7 mouse cellular contexts compared by ENCODE assay signal in the genomic region with DNA sequence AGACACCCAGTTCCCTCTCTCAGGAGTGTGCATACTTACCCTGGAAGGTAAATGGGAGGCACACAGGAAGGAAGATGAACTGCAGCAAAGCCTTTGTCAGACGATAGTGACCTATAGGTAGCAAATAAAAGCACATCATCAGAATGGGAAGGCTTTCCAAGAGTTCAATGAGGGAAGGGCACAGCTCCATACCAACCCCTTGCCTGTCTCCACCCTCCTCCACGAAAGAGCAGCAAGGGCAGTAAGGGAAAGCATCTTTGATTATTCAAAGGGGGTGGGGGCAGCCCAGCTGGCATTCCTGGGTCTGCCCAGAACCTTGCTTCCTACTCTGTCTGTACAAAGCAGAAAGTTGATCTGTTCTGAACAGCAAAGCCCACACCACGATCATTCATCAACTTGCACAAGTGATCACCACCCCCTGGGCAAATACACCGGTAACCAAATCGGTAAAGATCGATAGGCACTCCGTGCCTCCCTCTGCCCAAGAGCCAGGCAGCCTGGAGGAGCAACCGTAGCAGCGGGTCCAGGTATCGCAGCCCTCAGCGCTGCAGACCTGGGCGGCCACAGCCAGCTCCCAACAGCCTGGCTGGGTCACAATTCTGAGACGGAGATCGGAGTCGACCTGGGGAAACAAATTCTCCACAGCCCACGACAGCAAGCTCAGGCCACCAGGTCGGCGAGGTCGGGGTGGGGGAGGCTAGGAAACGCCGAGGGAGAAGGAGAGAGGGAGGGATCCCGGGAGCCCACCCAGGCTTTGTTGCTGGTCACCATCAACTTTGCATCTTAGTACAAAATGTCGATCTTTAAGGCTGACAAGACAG. TPM values are rescaled to one million over a fixed set of nuclear protein-coding genes. Genes with fewer than 3 reads are reported as not detected.
DNase-seq lines count a peak whose midpoint lies in the region; ATAC-seq and TF ChIP-seq lines count a peak whose summit lies in the region.

No protein-coding gene starts in this region.

- H3K27me3 ChIP-seq in CH12.LX (replicated peaks) = no peaks in the 10 kb centered on the region
- H3K27me3 ChIP-seq in heart, embryonic 11.5 days (ENCODE audit: control insufficient read depth, insufficient read depth, low read length) = no peaks in the 10 kb centered on the region
- no peaks in the 10 kb centered on the region for H3K27me3 ChIP-seq in kidney, postnatal 0 days (ENCODE audit: insufficient read depth, low read length)

- H3K36me3 ChIP-seq in CH12.LX (replicated peaks in 1 of 2; ENCODE audit: control insufficient read depth in 1 of 2, insufficient read depth in 1 of 2, low read length in 1 of 2) = peaks cover 6 to 38% of the 10 kb centered on the region in 2 experiments
- no peaks in the 10 kb centered on the region for H3K36me3 ChIP-seq in heart, embryonic 11.5 days (ENCODE audit: control insufficient read depth, insufficient read depth, low read length)
- H3K36me3 ChIP-seq in kidney, postnatal 0 days (ENCODE audit: insufficient read depth, low read length) = no peaks in the 10 kb centered on the region

- H3K9me3 ChIP-seq in CH12.LX (replicated peaks; ENCODE audit: low read length) = no peaks in the 10 kb centered on the region
- H3K9me3 ChIP-seq in heart, embryonic 11.5 days (replicated peaks; ENCODE audit: control insufficient read depth, low read length) = no peaks in the 10 kb centered on the region
- H3K9me3 ChIP-seq in kidney, postnatal 0 days (replicated peaks; ENCODE audit: low read length) = no peaks in the 10 kb centered on the region

- H3K4me3 ChIP-seq in CH12.LX (replicated peaks in 1 of 3; ENCODE audit: low read depth in 2 of 3, low read length in 2 of 3, poor library complexity in 1 of 3) = peak overlapping the region; percentile 74 to 91 (median 84)
- H3K4me3 ChIP-seq in heart, embryonic 11.5 days (ENCODE audit: low read depth, low read length) = peak overlapping the region; percentile 94
- H3K4me3 ChIP-seq in kidney, postnatal 0 days (replicated peaks; ENCODE audit: low read depth, low read length) = peak overlapping the region; percentile 96

- H3K4me2 ChIP-seq in CH12.LX (ENCODE audit: insufficient read depth, low read depth, poor library complexity, severe bottlenecking) = peak overlapping the region; percentile 52
- H3K4me2 ChIP-seq in heart, embryonic 11.5 days = peak overlapping the region; percentile 94
- H3K4me2 ChIP-seq in kidney, postnatal 0 days (ENCODE audit: low read length) = peak overlapping the region; percentile 99

- peak overlapping the region; percentile 83 for H3K9ac ChIP-seq in CH12.LX (ENCODE audit: insufficient read depth, low read depth)
- H3K9ac ChIP-seq in heart, embryonic 11.5 days (ENCODE audit: low read depth, low read length) = peak overlapping the region; percentile 94
- H3K9ac ChIP-seq in kidney, postnatal 0 days (ENCODE audit: low read depth, low read length) = peak overlapping the region; percentile 94

- H3K79me2 ChIP-seq in CH12.LX (replicated peaks; ENCODE audit: control insufficient read depth, extremely low read depth, insufficient read depth, poor library complexity, severe bottlenecking) = peaks cover 24% of the 10 kb centered on the region

- H3K27ac ChIP-seq in CH12.LX (ENCODE audit: insufficient read depth, low read depth) = no peak overlapping the region
- peak overlapping the region; percentile 98 for H3K27ac ChIP-seq in heart, embryonic 11.5 days (ENCODE audit: low read depth, low read length)
- H3K27ac ChIP-seq in kidney, postnatal 0 days = peak overlapping the region; percentile 99

- DNase-seq in B cell, adult 2 months = peak; percentile 21 to 26
- no peak for DNase-seq in CH12.LX (ENCODE audit: extremely low read depth)
- peak; percentile 38 to 49 for DNase-seq in cerebellum, postnatal 25 days
- DNase-seq in kidney, postnatal 0 days (ENCODE audit: low spot score) = peak; percentile 14
- DNase-seq in lung, postnatal 14 days = peak; percentile 10
- DNase-seq in right cerebral cortex, postnatal 25 days = peak; percentile 10

- no peak for ATAC-seq in heart, embryonic 11.5 days (replicated peaks; ENCODE audit: insufficient number of reproducible peaks, low FRiP score, low TSS enrichment)
- ATAC-seq in kidney, postnatal 0 days (replicated peaks; ENCODE audit: low FRiP score, low read depth) = no peak

- no peak for TF ChIP-seq EP300 in CH12.LX (IDR thresholded peaks at IDR 0.05; ENCODE audit: low read length)

- TF ChIP-seq RAD21 in CH12.LX (IDR thresholded peaks at IDR 0.05; ENCODE audit: low read depth, low read length) = no peak

- dilution Hi-C loops in CH12.LX (cut with MboI; ENCODE audit: extremely low pct_ligation_motif_present, extremely low pct_unique_long_range_greater_than_20kb, low sequenced_read_pairs) = no loop called here

- no peak for TF ChIP-seq CTCF in CH12.LX (conservative IDR thresholded peaks at IDR 0.05 in 1 of 2, IDR thresholded peaks at IDR 0.05 in 1 of 2; ENCODE audit: low read depth in 2 of 2, low read length in 2 of 2)
- TF ChIP-seq CTCF in kidney, postnatal 0 days (IDR thresholded peaks at IDR 0.05; ENCODE audit: low read depth) = no peak

- TF ChIP-seq POLR2A in CH12.LX (IDR thresholded peaks at IDR 0.05; ENCODE audit: low read depth, low read length) = no peak

- peaks cover 7 to 19% of the 10 kb centered on the region in 2 experiments for H3K4me1 ChIP-seq in CH12.LX (ENCODE audit: control insufficient read depth in 1 of 2, insufficient read depth in 2 of 2)
- peaks cover 4% of the 10 kb centered on the region; the same call in 1 of the 2 replicates for H3K4me1 ChIP-seq in heart, embryonic 11.5 days (ENCODE audit: control insufficient read depth, insufficient read depth, low read length)
- no peaks in the 10 kb centered on the region for H3K4me1 ChIP-seq in kidney, postnatal 0 days (replicated peaks; ENCODE audit: insufficient read depth, low read length)

- in situ Hi-C loops in CH12.LX (cut with MboI; ENCODE audit: low pct_ligation_motif_present, low pct_unique_long_range_greater_than_20kb, low sequenced_read_pairs) = no loop called here

- WGBS in heart, embryonic 11.5 days (ENCODE audit: insufficient replicate concordance) = 4% methylated on average over 23 of the region's 23 CpGs
- 5% methylated on average over 23 of the region's 23 CpGs for WGBS in kidney, postnatal 0 days

TF ChIP-seq in CH12.LX, 34 proteins besides CTCF, POLR2A, EP300 and RAD21:
- TF ChIP-seq CHD1 (IDR thresholded peaks at IDR 0.05; ENCODE audit: low read depth, low read length) = no peak
- 0 out of 2 replicates have a peak, but pooled peaks have one; percentile 27 for TF ChIP-seq MAZ (IDR thresholded peaks at IDR 0.05; ENCODE audit: low read depth, low read length)
- no peak for TF ChIP-seq TCF12 (IDR thresholded peaks at IDR 0.05; ENCODE audit: low read depth, low read length)
- TF ChIP-seq ETS1 (conservative IDR thresholded peaks at IDR 0.05; ENCODE audit: low read depth, low read length) = no peak
- no peak for TF ChIP-seq MEF2A (IDR thresholded peaks at IDR 0.05; ENCODE audit: borderline replicate concordance, low read depth, low read length)
- 0 out of 2 replicates have a peak, but pooled peaks have one; percentile 25 for TF ChIP-seq MXI1 (IDR thresholded peaks at IDR 0.05; ENCODE audit: low read depth, low read length)
- no peak for TF ChIP-seq ZKSCAN1 (IDR thresholded peaks at IDR 0.05; ENCODE audit: borderline replicate concordance, low read depth, low read length)
- no peak for TF ChIP-seq CHD2 (IDR thresholded peaks at IDR 0.05; ENCODE audit: low read length)
- no peak for TF ChIP-seq PAX5 (IDR thresholded peaks at IDR 0.05; ENCODE audit: low read length)
- TF ChIP-seq SIN3A (IDR thresholded peaks at IDR 0.05; ENCODE audit: low read length) = peak; percentile 71; the same call in 1 of the 2 replicates
- no peak for TF ChIP-seq USF1 (IDR thresholded peaks at IDR 0.05; ENCODE audit: low read depth, low read length)

RNA-seq across cellular contexts. Expression of a gene that starts 3.1 kb away (rescaled TPM):
- total RNA-seq in CH12.LX (2012; rRNA removed) = 22.1 and 26.2 TPM in 2 replicates
- total RNA-seq in CH12.LX (2014; rRNA removed) = 20.6 and 22.1 TPM in 2 replicates
- polyA plus RNA-seq in CH12.LX (2012; ENCODE audit: insufficient read length, low read depth) = 20.7 and 21.6 TPM in 2 replicates
- 32.6 and 40.2 TPM in 2 replicates for polyA plus RNA-seq in heart, embryonic 11.5 days (2014; fragmentation: Nextera tagmentation; extraction: Ambion mirVana)
- polyA plus RNA-seq in kidney, postnatal 0 days (2015; fragmentation: Nextera tagmentation; extraction: Ambion mirVana) = 25.5 and 36.0 TPM in 2 replicates
